Mouse (Mus musculus) MEL (cell line): ENCODE measurements around the gene Nod1. TPM values are rescaled to one million over a fixed set of nuclear protein-coding genes. Genes with fewer than 3 reads are reported as not detected.

Source experiments
- DNase-seq: peaks from one replicate; pipeline ENCODE4 v3.0.0; 2011; ENCODE audit warnings: low read depth, low spot score
- H3K27ac ChIP-seq: 2 replicates; pipeline ENCODE4 v1.5.1; 2012; ENCODE audit warnings: low read depth, mild to moderate bottlenecking, control low read depth, low read length, moderate library complexity; ENCODE audit not compliant: control insufficient read depth
- H3K27me3 ChIP-seq, 2 experiments: fragments of 150-350 bp in 1 of 2; sonication (generic) in 1 of 2; 2 replicates each; pipeline ENCODE4 v1.6.1; 2012; ENCODE audit warnings: low read length in 2 of 2, mild to moderate bottlenecking in 2 of 2, improper control_type of control experiment in 1 of 2, moderate library complexity in 1 of 2; ENCODE audit not compliant: insufficient read depth in 2 of 2, control insufficient read depth in 1 of 2
- H3K36me3 ChIP-seq, 2 experiments: 2 replicates each; pipeline ENCODE4 v1.6.1; 2012 to 2014; ENCODE audit warnings: low read length in 2 of 2, improper control_type of control experiment in 1 of 2, inconsistent platforms in 1 of 2, mild to moderate bottlenecking in 1 of 2; ENCODE audit not compliant: insufficient read depth in 2 of 2, control insufficient read depth in 1 of 2
- H3K4me1 ChIP-seq, 2 experiments: fragments of 150-350 bp in 1 of 2; sonication (generic) in 1 of 2; 2 replicates each; pipeline ENCODE4 v1.6.1; 2012; ENCODE audit warnings: low read length in 2 of 2, improper control_type of control experiment in 1 of 2, mild to moderate bottlenecking in 1 of 2; ENCODE audit not compliant: insufficient read depth in 2 of 2, control insufficient read depth in 1 of 2
- H3K4me3 ChIP-seq, 2 experiments: fragments of 150-350 bp in 1 of 2; sonication (generic) in 1 of 2; 2 replicates each; pipeline ENCODE4 v1.5.1; 2012; ENCODE audit warnings: low read depth in 2 of 2, low read length in 2 of 2, mild to moderate bottlenecking in 2 of 2, moderate library complexity in 2 of 2, control low read depth in 1 of 2, improper control_type of control experiment in 1 of 2; ENCODE audit not compliant: control insufficient read depth in 1 of 2, insufficient read depth in 1 of 2
- H3K79me2 ChIP-seq: 2 replicates; pipeline ENCODE4 v1.6.1; 2012; ENCODE audit warnings: mild to moderate bottlenecking, low read length, moderate library complexity; ENCODE audit not compliant: control insufficient read depth, poor library complexity, insufficient read depth
- H3K9ac ChIP-seq: 2 replicates; pipeline ENCODE4 v1.6.1; 2012; ENCODE audit warnings: low read depth, mild to moderate bottlenecking, control low read depth, low read length, moderate library complexity; ENCODE audit not compliant: control insufficient read depth, poor library complexity, severe bottlenecking
- H3K9me3 ChIP-seq: fragments of 150-350 bp; sonication (generic); replicated peaks from 2 replicates; pipeline ENCODE4 v1.6.1; 2012; ENCODE audit warnings: mild to moderate bottlenecking, low read length, improper control_type of control experiment, moderate library complexity; ENCODE audit not compliant: insufficient read depth
- CHD1 ChIP-seq: IDR thresholded peaks from 2 replicates; pipeline ENCODE4 v1.6.1; 2012; ENCODE audit warnings: low read depth, mild to moderate bottlenecking, inconsistent platforms, low read length, improper control_type of control experiment
- CHD2 ChIP-seq: IDR thresholded peaks from 2 replicates; pipeline ENCODE4 v1.6.1; 2011; ENCODE audit warnings: low read length, improper control_type of control experiment
- CTCF ChIP-seq, 3 experiments: IDR thresholded peaks in 2 of 3; conservative IDR thresholded peaks in 1 of 3; 2 replicates each; pipeline ENCODE4 v1.5.1; 2011 to 2012; ENCODE audit warnings: low read length in 3 of 3, low read depth in 2 of 3, mild to moderate bottlenecking in 2 of 3, improper control_type of control experiment in 1 of 3, inconsistent platforms in 1 of 3, mixed read lengths in 1 of 3, moderate library complexity in 1 of 3; ENCODE audit not compliant: control insufficient read depth in 1 of 3, insufficient read depth in 1 of 3, poor library complexity in 1 of 3, severe bottlenecking in 1 of 3
- E2F4 ChIP-seq: IDR thresholded peaks from 2 replicates; pipeline ENCODE4 v1.6.1; 2011; ENCODE audit warnings: low read depth, low read length, improper control_type of control experiment, borderline replicate concordance
- ELF1 ChIP-seq: IDR thresholded peaks from 2 replicates; pipeline ENCODE4 v1.6.1; 2014; ENCODE audit warnings: low read depth, mild to moderate bottlenecking, inconsistent platforms, low read length, improper control_type of control experiment, moderate library complexity
- EP300 ChIP-seq, 2 experiments: IDR thresholded peaks; 2 replicates each; pipeline ENCODE4 v1.6.1; 2011; ENCODE audit warnings: improper control_type of control experiment in 2 of 2, low read length in 2 of 2, low read depth in 1 of 2, mild to moderate bottlenecking in 1 of 2
- ETS1 ChIP-seq: IDR thresholded peaks from 2 replicates; pipeline ENCODE4 v1.6.1; 2012; ENCODE audit warnings: low read depth, mild to moderate bottlenecking, inconsistent platforms, low read length, improper control_type of control experiment, moderate library complexity
- JUND ChIP-seq: IDR thresholded peaks from 2 replicates; pipeline ENCODE4 v1.6.1; 2011; ENCODE audit warnings: low read depth, mild to moderate bottlenecking, improper control_type of control experiment, low read length
- KAT2A ChIP-seq: conservative IDR thresholded peaks from 2 replicates; pipeline ENCODE4 v1.6.1; 2012; ENCODE audit warnings: low read depth, low read length, improper control_type of control experiment, inconsistent platforms
- MAFK ChIP-seq: IDR thresholded peaks from 2 replicates; pipeline ENCODE4 v1.6.1; 2011; ENCODE audit warnings: low read depth, mild to moderate bottlenecking, low read length, improper control_type of control experiment, borderline replicate concordance
- MAX ChIP-seq: IDR thresholded peaks from 2 replicates; pipeline ENCODE4 v1.6.1; 2011; ENCODE audit warnings: low read length, improper control_type of control experiment
- MEF2A ChIP-seq: IDR thresholded peaks from 2 replicates; pipeline ENCODE4 v1.6.1; 2014; ENCODE audit warnings: low read depth, mild to moderate bottlenecking, inconsistent platforms, low read length, improper control_type of control experiment; ENCODE audit not compliant: poor library complexity, insufficient replicate concordance, severe bottlenecking; ENCODE audit errors: extremely low read depth
- MYC ChIP-seq: IDR thresholded peaks from 2 replicates; pipeline ENCODE4 v1.6.1; 2011; ENCODE audit warnings: low read depth, mild to moderate bottlenecking, low read length, improper control_type of control experiment, moderate library complexity
- NRF1 ChIP-seq: IDR thresholded peaks from 2 replicates; pipeline ENCODE4 v1.6.1; 2014; ENCODE audit warnings: low read depth, mild to moderate bottlenecking, inconsistent platforms, low read length, improper control_type of control experiment, moderate library complexity; ENCODE audit not compliant: poor library complexity, insufficient read depth, severe bottlenecking
- POLR2AphosphoS2 ChIP-seq: IDR thresholded peaks from 2 replicates; pipeline ENCODE4 v1.6.1; 2011; ENCODE audit warnings: low read length, improper control_type of control experiment
- RAD21 ChIP-seq: IDR thresholded peaks from 2 replicates; pipeline ENCODE4 v1.6.1; 2011; ENCODE audit warnings: mild to moderate bottlenecking, low read depth, low read length, improper control_type of control experiment
- RCOR1 ChIP-seq: IDR thresholded peaks from 2 replicates; pipeline ENCODE4 v1.6.1; 2012; ENCODE audit warnings: low read depth, mild to moderate bottlenecking, inconsistent platforms, low read length, improper control_type of control experiment
- SIN3A ChIP-seq: IDR thresholded peaks from 2 replicates; pipeline ENCODE4 v1.6.1; 2012; ENCODE audit warnings: low read length, improper control_type of control experiment, inconsistent platforms
- SMC3 ChIP-seq: IDR thresholded peaks from 2 replicates; pipeline ENCODE4 v1.6.1; 2011; ENCODE audit warnings: low read depth, low read length, improper control_type of control experiment
- TCF12 ChIP-seq: IDR thresholded peaks from 2 replicates; pipeline ENCODE4 v1.6.1; 2014; ENCODE audit warnings: low read depth, mild to moderate bottlenecking, inconsistent platforms, low read length, improper control_type of control experiment, moderate library complexity
- UBTF ChIP-seq: IDR thresholded peaks from 2 replicates; pipeline ENCODE4 v1.6.1; 2012; ENCODE audit warnings: low read depth, mild to moderate bottlenecking, inconsistent platforms, low read length, improper control_type of control experiment, moderate library complexity, borderline replicate concordance; ENCODE audit not compliant: insufficient read depth
- USF1 ChIP-seq: IDR thresholded peaks from 2 replicates; pipeline ENCODE4 v1.6.1; 2014; ENCODE audit warnings: low read depth, mild to moderate bottlenecking, inconsistent platforms, low read length, improper control_type of control experiment, moderate library complexity
- ZC3H11A ChIP-seq: IDR thresholded peaks from 2 replicates; pipeline ENCODE4 v1.6.1; 2012; ENCODE audit warnings: low read depth, mild to moderate bottlenecking, inconsistent platforms, low read length, improper control_type of control experiment
- ZKSCAN1 ChIP-seq: IDR thresholded peaks from 2 replicates; pipeline ENCODE4 v1.6.1; 2012; ENCODE audit warnings: low read depth, mild to moderate bottlenecking, inconsistent platforms, low read length, improper control_type of control experiment, moderate library complexity
- ZNF384 ChIP-seq: IDR thresholded peaks from 2 replicates; pipeline ENCODE4 v1.6.1; 2012; ENCODE audit warnings: low read depth, mild to moderate bottlenecking, inconsistent platforms, low read length, improper control_type of control experiment
- polyA plus RNA-seq, 2 experiments: library from polyadenylated mRNA; stranded (reverse) in 1 of 2; unstranded in 1 of 2; fragments of >175 nt in 1 of 2; fragments of >200 nt in 1 of 2; gene quantifications; 2 replicates each; pipeline versions ENCODE4 v1.2.1 to v1.2.4; 2012; ENCODE audit warnings: low replicate concordance in 2 of 2, low read depth in 1 of 2; ENCODE audit not compliant: insufficient read length in 2 of 2, insufficient read depth in 1 of 2, missing spikeins in 1 of 2
- total RNA-seq: library from RNA; depleted of rRNA; stranded (reverse); fragments of 300-350 nt; gene quantifications from 2 replicates; pipeline ENCODE4 v1.2.3, GENCODE M21; 2012

Gene Nod1
- total and polyA plus RNA-seq, 3 experiments: 0.12 to 0.21 TPM; not detected in 1

GRCm38 (mm10) chr6:54943292-54943691 lies 29.1 kb downstream of the Nod1 start:
- Histone ChIP-seq H3K9ac (no peak overlapping the region), H3K27me3 (no peaks in the 10 kb centered on the region), H3K27ac (no peak overlapping the region)

GRCm38 (mm10) chr6:54941149-54941548 lies 31.3 kb downstream of the Nod1 start:
- H3K9me3 ChIP-seq: no peaks in the 10 kb centered on the region
- no peaks in the 10 kb centered on the region for H3K79me2 ChIP-seq
- H3K36me3 ChIP-seq: no peaks in the 10 kb centered on the region
- H3K9ac ChIP-seq: no peak overlapping the region
- no peaks in the 10 kb centered on the region for H3K27me3 ChIP-seq
- H3K4me3 ChIP-seq: no peak overlapping the region
- peaks cover 0 to 1% of the 10 kb centered on the region in 2 experiments; a peak in 1 of 4 replicates for H3K4me1 ChIP-seq
- no peak overlapping the region for H3K27ac ChIP-seq
- TF ChIP-seq ZKSCAN1: no peak
- TF ChIP-seq MAFK: no peak
- no peak for TF ChIP-seq RCOR1
- no peak for TF ChIP-seq EP300 (IDR thresholded peaks at IDR 0.05; ENCODE audit: low read depth in 1 of 2, low read length in 2 of 2)
- TF ChIP-seq SIN3A: no peak
- TF ChIP-seq NRF1: no peak
- TF ChIP-seq UBTF: no peak
- no peak for TF ChIP-seq RAD21
- no peak for TF ChIP-seq ZNF384
- no peak for TF ChIP-seq USF1
- TF ChIP-seq JUND: no peak
- no peak for TF ChIP-seq CTCF (IDR thresholded peaks at IDR 0.05 in 2 of 3, conservative IDR thresholded peaks at IDR 0.05 in 1 of 3; ENCODE audit: control insufficient read depth in 1 of 3, insufficient read depth in 1 of 3, low read depth in 2 of 3, low read length in 3 of 3, poor library complexity in 1 of 3, severe bottlenecking in 1 of 3)
- TF ChIP-seq CHD2: no peak
- TF ChIP-seq MAX: no peak
- TF ChIP-seq ZC3H11A: no peak
- no peak for TF ChIP-seq ETS1
- TF ChIP-seq MEF2A: no peak
- TF ChIP-seq KAT2A: no peak
- TF ChIP-seq SMC3: no peak
- no peak for DNase-seq

More at GRCm38 (mm10) chr6:54943292-54943691, 29.1 kb downstream of the Nod1 start:
- Histone ChIP-seq H3K36me3 (no peaks in the 10 kb centered on the region), H3K4me3 (no peak overlapping the region), H3K79me2 (no peaks in the 10 kb centered on the region), H3K9me3 (no peaks in the 10 kb centered on the region), H3K4me1 (no peaks in the 10 kb centered on the region)
- TF ChIP-seq TCF12 (no peak), CHD1 (no peak), MAFK (no peak), UBTF (no peak), USF1 (no peak), MAX (no peak), ZC3H11A (no peak), MYC (no peak), RAD21 (no peak), ELF1 (no peak), POLR2AphosphoS2 (no peak), E2F4 (no peak)
- DNase-seq: no peak
